Mouse (Mus musculus) lung, adult 2 months (tissue): ENCODE data around the gene Tmbim6.

Experiments used
- CTCF ChIP-seq: fragments of 200-500 bp; IDR thresholded peaks from 2 replicates; pipeline ENCODE4 v1.5.1; 2011; ENCODE audit warnings: mild to moderate bottlenecking, low read length, control low read depth; ENCODE audit not compliant: insufficient read depth
- POLR2A ChIP-seq: fragments of 200-500 bp; IDR thresholded peaks from 2 replicates; pipeline ENCODE4 v1.6.1; 2011; ENCODE audit warnings: low read depth, mild to moderate bottlenecking, control low read depth, low read length, borderline replicate concordance; ENCODE audit errors: extremely low read depth

GRCm38 (mm10) chr15:99417692-99418271 is 25.1 kb downstream of the Tmbim6 start:
- TF ChIP-seq POLR2A (no peak), CTCF (no peak)
